Mouse (Mus musculus): ENCODE results near the gene Ralbp1. TPM values are rescaled to one million over a fixed set of nuclear protein-coding genes. Genes with fewer than 3 reads are reported as not detected.

The Ralbp1 gene
- polyA plus RNA-seq, 1 experiment from 2014 or later = 155 TPM

DNA sequence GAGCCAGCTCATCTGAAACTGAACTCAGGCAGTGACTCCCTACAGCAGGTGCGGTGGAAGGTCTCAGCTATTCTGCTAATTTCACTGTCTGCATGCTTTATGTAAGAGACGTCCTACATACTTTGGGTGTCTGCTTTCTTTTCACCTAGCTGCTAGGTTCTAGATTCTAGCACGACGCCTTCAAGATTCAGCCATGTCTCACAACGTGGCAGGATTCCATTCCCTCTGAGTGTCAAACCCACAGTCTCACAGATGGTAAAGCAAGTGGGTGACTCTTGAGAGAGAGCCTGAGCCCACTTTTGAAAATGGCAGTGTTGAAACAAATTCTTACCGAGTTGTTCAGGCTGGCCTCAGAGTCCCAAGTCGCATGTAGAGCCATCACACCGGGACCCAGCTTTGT, 18.2 kb upstream of the Ralbp1 start:
- no peak overlapping the region for H3K4me3 ChIP-seq (ENCODE audit: low read depth, low read length)
- H3K9me3 ChIP-seq (ENCODE audit: low read length) = no peaks in the 10 kb centered on the region
- H3K27me3 ChIP-seq (replicated peaks; ENCODE audit: insufficient read depth, low read length) = no peaks in the 10 kb centered on the region
- peaks cover 3% of the 10 kb centered on the region; the same call in 1 of the 2 replicates for H3K4me1 ChIP-seq (ENCODE audit: insufficient read depth, low read depth, low read length)
- no peak for TF ChIP-seq EP300 (IDR thresholded peaks at IDR 0.05)
- no peak for TF ChIP-seq CTCF (IDR thresholded peaks at IDR 0.05)
- H3K4me2 ChIP-seq (replicated peaks; ENCODE audit: low read depth, low read length) = no peak overlapping the region
- DNase-seq (ENCODE audit: low spot score) = no peak
- no peaks in the 10 kb centered on the region for H3K36me3 ChIP-seq (ENCODE audit: insufficient read depth, low read length)
- H3K9ac ChIP-seq (replicated peaks; ENCODE audit: low read depth) = no peak overlapping the region
- WGBS = 95% methylated on average over 8 of the region's 8 CpGs
- no peak for ATAC-seq
- no peak overlapping the region for H3K27ac ChIP-seq (ENCODE audit: low read length)

DNA sequence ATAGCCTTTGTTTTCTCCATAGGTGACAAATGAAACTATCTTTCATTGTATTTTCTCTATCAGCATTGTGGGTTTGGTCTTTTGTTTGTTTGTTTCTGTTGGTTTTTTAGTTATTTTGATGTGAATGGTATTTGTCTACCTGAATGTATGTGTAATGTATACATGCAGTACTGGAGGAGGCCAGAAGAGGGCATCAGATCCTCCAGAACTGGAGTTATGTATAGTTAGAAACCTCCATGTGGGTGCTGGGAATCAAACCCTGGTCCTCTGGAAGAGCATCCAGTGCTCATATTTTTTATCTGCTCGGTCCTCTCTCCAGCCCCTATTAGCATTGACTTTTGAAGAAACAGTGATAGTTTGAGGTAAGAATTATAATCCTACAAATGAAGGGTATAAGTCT, 17.4 kb upstream of the Ralbp1 start:
- ATAC-seq = no peak
- H3K4me2 ChIP-seq (replicated peaks; ENCODE audit: low read depth, low read length) = no peak overlapping the region

DNA sequence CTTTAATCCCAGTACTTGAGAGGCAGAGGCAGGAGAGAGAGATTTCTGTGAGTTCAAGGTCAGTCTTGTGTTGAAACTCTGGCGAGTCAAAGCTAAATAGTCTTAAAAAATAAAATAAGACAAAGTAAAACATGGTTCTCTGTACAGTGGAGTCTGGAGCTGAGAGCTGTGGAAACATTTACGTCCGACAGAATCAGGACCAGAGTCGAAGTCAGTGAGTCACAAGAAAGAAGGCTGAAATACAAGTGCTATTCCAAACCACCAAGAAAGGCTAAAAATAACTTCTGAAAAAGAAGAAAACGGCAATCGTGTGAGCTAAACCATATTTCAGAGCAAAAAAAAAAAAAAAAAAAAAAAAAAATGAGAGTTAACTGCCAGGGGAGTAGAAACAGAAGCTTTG, 16.7 kb upstream of the Ralbp1 start:
- Histone ChIP-seq H3K27me3 (replicated peaks; ENCODE audit: insufficient read depth, low read length) (no peaks in the 10 kb centered on the region), H3K27ac (ENCODE audit: low read length) (no peak overlapping the region), H3K9me3 (ENCODE audit: low read length) (no peaks in the 10 kb centered on the region), H3K4me3 (ENCODE audit: low read depth, low read length) (no peak overlapping the region), H3K4me2 (replicated peaks; ENCODE audit: low read depth, low read length) (no peak overlapping the region), H3K9ac (replicated peaks; ENCODE audit: low read depth) (no peak overlapping the region), H3K4me1 (ENCODE audit: insufficient read depth, low read depth, low read length) (peaks cover 3% of the 10 kb centered on the region; the same call in 1 of the 2 replicates), H3K36me3 (ENCODE audit: insufficient read depth, low read length) (no peaks in the 10 kb centered on the region)
- ATAC-seq = no peak
- no peak for DNase-seq (ENCODE audit: low spot score)
- 78% methylated on average over 6 of the region's 6 CpGs for WGBS
- TF ChIP-seq CTCF (IDR thresholded peaks at IDR 0.05) (no peak), EP300 (IDR thresholded peaks at IDR 0.05) (no peak)

More for the DNA sequence above, 17.4 kb upstream of the Ralbp1 start:
- Histone ChIP-seq H3K36me3 (ENCODE audit: insufficient read depth, low read length) (no peaks in the 10 kb centered on the region), H3K9ac (replicated peaks; ENCODE audit: low read depth) (no peak overlapping the region), H3K4me1 (ENCODE audit: insufficient read depth, low read depth, low read length) (peaks cover 3% of the 10 kb centered on the region; the same call in 1 of the 2 replicates), H3K27me3 (replicated peaks; ENCODE audit: insufficient read depth, low read length) (no peaks in the 10 kb centered on the region), H3K27ac (ENCODE audit: low read length) (no peak overlapping the region), H3K4me3 (ENCODE audit: low read depth, low read length) (no peak overlapping the region), H3K9me3 (ENCODE audit: low read length) (no peaks in the 10 kb centered on the region)
- WGBS = 100% methylated on average over 1 of the region's 1 CpGs
- no peak for DNase-seq (ENCODE audit: low spot score)
- TF ChIP-seq CTCF (IDR thresholded peaks at IDR 0.05) (peak; percentile 46), EP300 (IDR thresholded peaks at IDR 0.05) (no peak)

DNA sequence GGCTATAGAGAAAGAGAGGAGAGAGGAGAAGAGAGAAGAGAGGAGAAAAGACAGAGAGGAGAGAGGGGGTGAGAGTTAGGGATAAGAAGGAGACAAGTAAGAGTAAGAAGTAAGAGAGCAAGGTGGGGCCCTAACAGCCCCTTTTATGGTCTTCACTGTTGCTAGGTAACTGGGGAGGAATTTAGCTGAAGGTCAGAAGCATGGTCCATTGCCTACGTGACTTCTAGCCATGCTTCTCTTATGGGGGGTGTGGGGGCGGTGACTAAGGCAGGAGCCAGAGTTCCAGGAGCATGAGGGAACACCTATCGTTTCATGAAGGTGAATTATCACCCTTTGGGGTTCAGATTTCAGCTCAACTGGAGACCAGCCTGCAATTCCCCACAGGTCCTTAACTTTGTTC, 10.4 kb upstream of the Ralbp1 start:
- no peaks in the 10 kb centered on the region for H3K9me3 ChIP-seq (ENCODE audit: low read length)
- H3K36me3 ChIP-seq (ENCODE audit: insufficient read depth, low read length) = no peaks in the 10 kb centered on the region
- H3K4me2 ChIP-seq (replicated peaks; ENCODE audit: low read depth, low read length) = no peak overlapping the region
- DNase-seq (ENCODE audit: low spot score) (no peak), ATAC-seq (no peak)
- no peak overlapping the region for H3K4me3 ChIP-seq (ENCODE audit: low read depth, low read length)
- 57% methylated on average over 3 of the region's 3 CpGs for WGBS
- TF ChIP-seq EP300 (IDR thresholded peaks at IDR 0.05) (no peak), CTCF (IDR thresholded peaks at IDR 0.05) (no peak)
- no peaks in the 10 kb centered on the region for H3K4me1 ChIP-seq (ENCODE audit: insufficient read depth, low read depth, low read length)
- no peak overlapping the region for H3K9ac ChIP-seq (replicated peaks; ENCODE audit: low read depth)
- H3K27me3 ChIP-seq (replicated peaks; ENCODE audit: insufficient read depth, low read length) = no peaks in the 10 kb centered on the region
- no peak overlapping the region for H3K27ac ChIP-seq (ENCODE audit: low read length)

DNA sequence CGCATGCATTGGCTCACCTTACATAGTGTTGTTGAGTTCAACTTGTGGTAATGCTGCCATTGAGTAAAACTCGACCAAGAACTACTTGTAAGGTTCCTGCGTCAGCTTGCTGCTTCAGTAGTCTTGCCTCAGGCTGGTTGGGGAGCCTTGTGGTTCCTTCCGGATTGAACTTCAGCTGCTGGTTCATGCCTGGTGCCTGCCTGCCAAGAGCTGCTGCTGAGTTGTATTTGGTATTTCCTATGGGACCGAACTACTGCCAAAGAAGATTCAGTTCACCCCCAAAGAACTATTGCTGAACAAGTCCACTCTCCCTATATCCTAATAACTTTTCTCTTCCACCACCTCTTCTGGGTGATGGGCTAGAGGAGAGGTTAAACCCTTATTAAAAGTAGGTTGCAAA, 3.9 kb upstream of the Ralbp1 start:
- ATAC-seq (no peak), DNase-seq (ENCODE audit: low spot score) (no peak)
- TF ChIP-seq EP300 (IDR thresholded peaks at IDR 0.05) (no peak), CTCF (IDR thresholded peaks at IDR 0.05) (no peak)
- H3K36me3 ChIP-seq (ENCODE audit: insufficient read depth, low read length) = no peaks in the 10 kb centered on the region
- no peak overlapping the region for H3K27ac ChIP-seq (ENCODE audit: low read length)
- H3K27me3 ChIP-seq (replicated peaks; ENCODE audit: insufficient read depth, low read length) = no peaks in the 10 kb centered on the region
- H3K4me2 ChIP-seq (replicated peaks; ENCODE audit: low read depth, low read length) = no peak overlapping the region
- WGBS = 82% methylated on average over 5 of the region's 5 CpGs
- H3K4me1 ChIP-seq (ENCODE audit: insufficient read depth, low read depth, low read length) = peaks cover 8% of the 10 kb centered on the region
- H3K4me3 ChIP-seq (ENCODE audit: low read depth, low read length) = no peak overlapping the region
- H3K9ac ChIP-seq (replicated peaks; ENCODE audit: low read depth) = no peak overlapping the region
- H3K9me3 ChIP-seq (ENCODE audit: low read length) = no peaks in the 10 kb centered on the region

DNA sequence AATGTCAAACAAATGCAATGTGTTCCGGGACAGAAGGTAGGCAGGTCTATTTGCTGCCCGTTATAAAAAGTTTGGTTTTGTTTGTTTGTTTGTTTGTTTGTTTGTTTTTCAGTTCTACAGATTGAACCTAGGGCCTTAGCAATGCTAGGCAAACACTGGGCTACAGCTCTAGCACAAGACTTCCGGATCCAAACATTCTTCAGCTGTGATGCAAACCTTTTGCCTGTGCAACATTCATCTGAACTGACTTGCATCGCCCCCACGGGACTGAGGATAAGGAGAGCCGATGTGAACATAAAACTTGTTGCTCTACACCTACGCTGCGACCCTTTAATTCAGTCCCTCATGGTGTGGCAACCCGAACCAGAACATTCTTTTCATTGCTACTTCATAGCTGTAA, 973 bp upstream of the Ralbp1 start:
- Histone ChIP-seq H3K27me3 (replicated peaks; ENCODE audit: insufficient read depth, low read length) (no peaks in the 10 kb centered on the region), H3K9me3 (ENCODE audit: low read length) (no peaks in the 10 kb centered on the region), H3K9ac (replicated peaks; ENCODE audit: low read depth) (no peak overlapping the region), H3K27ac (ENCODE audit: low read length) (peak overlapping the region; percentile 96), H3K4me3 (ENCODE audit: low read depth, low read length) (no peak overlapping the region), H3K4me2 (replicated peaks; ENCODE audit: low read depth, low read length) (peak overlapping the region; percentile 86; the same call in 1 of the 2 replicates), H3K36me3 (ENCODE audit: insufficient read depth, low read length) (no peaks in the 10 kb centered on the region), H3K4me1 (ENCODE audit: insufficient read depth, low read depth, low read length) (peaks cover 8% of the 10 kb centered on the region)
- 41% methylated on average over 9 of the region's 9 CpGs for WGBS
- no peak for ATAC-seq
- peak; percentile 60 for DNase-seq (ENCODE audit: low spot score)
- TF ChIP-seq CTCF (IDR thresholded peaks at IDR 0.05) (no peak), EP300 (IDR thresholded peaks at IDR 0.05) (no peak)

DNA sequence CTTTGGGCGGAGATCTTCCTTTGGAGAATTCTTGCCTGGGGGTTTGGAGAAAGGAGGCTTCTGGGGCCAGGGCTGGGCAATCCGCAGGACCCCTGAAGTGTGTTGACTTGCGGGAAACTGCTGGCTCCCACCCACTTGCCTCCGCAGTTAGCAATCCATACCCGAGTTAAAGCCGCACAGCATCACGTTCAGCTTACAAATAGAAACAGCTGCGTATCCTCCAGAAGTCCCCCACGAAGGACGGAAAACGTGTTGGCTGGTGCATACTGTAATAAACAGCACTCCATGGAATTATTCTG, 251 bp downstream of the Ralbp1 start:
- no peak for ATAC-seq
- TF ChIP-seq EP300 (IDR thresholded peaks at IDR 0.05) (no peak), CTCF (IDR thresholded peaks at IDR 0.05) (no peak)
- H3K9ac ChIP-seq (replicated peaks; ENCODE audit: low read depth) = peak overlapping the region; percentile 54
- H3K36me3 ChIP-seq (ENCODE audit: insufficient read depth, low read length) = no peaks in the 10 kb centered on the region
- no peak for DNase-seq (ENCODE audit: low spot score)
- under 1% methylated on average over 11 of the region's 11 CpGs for whole genome bisulfite sequencing
- H3K27me3 ChIP-seq (replicated peaks; ENCODE audit: insufficient read depth, low read length) = no peaks in the 10 kb centered on the region
- H3K27ac ChIP-seq (ENCODE audit: low read length) = peak overlapping the region; percentile 96
- H3K4me3 ChIP-seq (ENCODE audit: low read depth, low read length) = peak overlapping the region; percentile 97
- peaks cover 8% of the 10 kb centered on the region for H3K4me1 ChIP-seq (ENCODE audit: insufficient read depth, low read depth, low read length)
- peak overlapping the region; percentile 86 for H3K4me2 ChIP-seq (replicated peaks; ENCODE audit: low read depth, low read length)
- no peaks in the 10 kb centered on the region for H3K9me3 ChIP-seq (ENCODE audit: low read length)
